Comparison of ENCODE assay signal across 9 mouse cellular contexts in the genomic region with DNA sequence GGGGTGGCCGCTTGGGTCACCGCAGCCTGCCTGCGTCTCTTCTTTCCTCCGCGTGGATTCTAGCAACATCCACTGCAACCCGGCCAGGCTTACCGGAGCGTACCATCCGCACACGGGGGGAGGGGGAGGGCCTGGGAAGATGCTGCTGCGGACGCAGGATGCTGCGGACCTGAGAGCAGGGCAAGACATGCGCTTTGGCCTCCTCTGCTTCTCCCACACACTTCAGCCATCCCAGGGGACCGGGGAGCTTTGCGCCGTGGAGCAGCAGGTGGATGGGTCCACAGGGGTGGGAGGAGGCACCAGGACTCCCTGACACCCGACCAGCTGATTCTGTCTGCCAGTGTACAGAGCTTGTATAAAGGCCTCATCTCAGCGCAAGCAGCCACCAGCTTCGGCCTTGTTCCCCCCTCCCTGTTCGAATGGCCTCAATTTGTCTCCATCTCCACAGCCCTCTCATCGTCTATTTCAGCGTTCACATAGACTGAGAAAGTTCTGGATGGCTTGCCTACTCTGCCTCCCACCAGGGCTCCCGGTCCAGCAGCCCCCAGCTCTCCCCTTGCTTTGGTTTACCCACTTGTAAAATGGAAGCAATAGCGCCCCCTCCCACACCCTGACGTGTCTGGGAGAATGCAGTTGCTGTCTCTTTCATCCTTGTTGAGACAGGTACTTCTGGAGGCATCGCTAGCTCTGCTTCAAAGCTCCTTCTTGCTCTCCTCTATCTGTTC. TPM values are rescaled to one million over a fixed set of nuclear protein-coding genes. Genes with fewer than 3 reads are reported as not detected.
DNase-seq lines count a peak whose midpoint lies in the region; ATAC-seq and TF ChIP-seq lines count a peak whose summit lies in the region.
"Had no signal": no experiment of that assay in that cellular context is flagged by ENCODE, and none has a peak within 500 bp of the region (broad histone marks: within the 10 kb centered on the region; RNA-seq: fewer than 3 reads in every experiment).

A gene (minus strand): TSS at position 537 of the 725 bp plus-strand sequence.

- 18% methylated on average over 26 of the region's 27 CpGs for WGBS in lung, embryonic 15.5 days
- WGBS in embryonic facial prominence, embryonic 11.5 days: 15% methylated on average over 27 of the region's 27 CpGs
- 10% methylated on average over 22 of the region's 27 CpGs for WGBS in hindbrain, postnatal 0 days
- 9% methylated on average over 26 of the region's 27 CpGs for WGBS in midbrain, embryonic 13.5 days

- no peak within 1 kb of the TSS for H3K4me2 ChIP-seq in lung, embryonic 15.5 days
- H3K4me2 ChIP-seq in embryonic facial prominence, embryonic 11.5 days (ENCODE audit: low read depth, low read length): peak within 1 kb of the TSS; percentile 23; the same call in 1 of the 2 replicates
- H3K4me2 ChIP-seq in hindbrain, postnatal 0 days (ENCODE audit: low read depth, low read length): peak within 1 kb of the TSS; percentile 52
- peak within 1 kb of the TSS; percentile 63 for H3K4me2 ChIP-seq in midbrain, embryonic 13.5 days (replicated peaks)
- H3K4me2 ChIP-seq: heart, embryonic 13.5 days had no signal

- no peak for DNase-seq in lung, adult 18-20 months
- peak; percentile 46 for DNase-seq in embryonic facial prominence, embryonic 11.5 days (ENCODE audit: low spot score)
- peak; percentile 82 for DNase-seq in hindbrain, postnatal 0 days (ENCODE audit: low spot score)
- DNase-seq in spleen, postnatal 36 days (ENCODE audit: low spot score in 2 of 2): no peak
- DNase-seq in thymus, postnatal 10 days (ENCODE audit: low spot score in 2 of 2): no peak
- DNase-seq in kidney, postnatal 14 days: no peak

- no peak for ATAC-seq in lung, embryonic 15.5 days (ENCODE audit: borderline replicate concordance, extremely low read depth, low FRiP score, low TSS enrichment)
- no peak for ATAC-seq in embryonic facial prominence, embryonic 11.5 days (replicated peaks; ENCODE audit: insufficient number of reproducible peaks, low FRiP score, low TSS enrichment, low read depth)
- ATAC-seq in hindbrain, postnatal 0 days: peak; percentile 83
- peak; percentile 82 for ATAC-seq in midbrain, embryonic 13.5 days

- H3K9me3 ChIP-seq in lung, embryonic 15.5 days: no peaks in the 10 kb centered on the region
- no peaks in the 10 kb centered on the region for H3K9me3 ChIP-seq in embryonic facial prominence, embryonic 11.5 days (replicated peaks; ENCODE audit: control insufficient read depth, low read length)
- H3K9me3 ChIP-seq in hindbrain, postnatal 0 days (ENCODE audit: low read length): no peaks in the 10 kb centered on the region
- H3K9me3 ChIP-seq in midbrain, embryonic 13.5 days: no peaks in the 10 kb centered on the region
- H3K9me3 ChIP-seq: heart, embryonic 13.5 days had no signal

- TF ChIP-seq CTCF in hindbrain, postnatal 0 days (IDR thresholded peaks at IDR 0.05; ENCODE audit: low read depth): peak; percentile 52

- H3K36me3 ChIP-seq in lung, embryonic 15.5 days: no peaks in the 10 kb centered on the region
- no peaks in the 10 kb centered on the region for H3K36me3 ChIP-seq in embryonic facial prominence, embryonic 11.5 days (replicated peaks; ENCODE audit: control insufficient read depth, insufficient read depth, low read depth, low read length)
- H3K36me3 ChIP-seq in hindbrain, postnatal 0 days (ENCODE audit: insufficient read depth, low read length): no peaks in the 10 kb centered on the region
- H3K36me3 ChIP-seq in midbrain, embryonic 13.5 days: no peaks in the 10 kb centered on the region
- H3K36me3 ChIP-seq: heart, embryonic 13.5 days had no signal

- peaks cover 29% of the 10 kb centered on the region; the same call in 1 of the 2 replicates for H3K27me3 ChIP-seq in lung, embryonic 15.5 days
- H3K27me3 ChIP-seq in embryonic facial prominence, embryonic 11.5 days (ENCODE audit: control insufficient read depth, insufficient read depth, low read length): peaks cover 8% of the 10 kb centered on the region; the same call in 1 of the 2 replicates
- no peaks in the 10 kb centered on the region for H3K27me3 ChIP-seq in hindbrain, postnatal 0 days (ENCODE audit: insufficient read depth, low read length)
- H3K27me3 ChIP-seq in midbrain, embryonic 13.5 days: peaks cover 15% of the 10 kb centered on the region; the same call in 1 of the 2 replicates

- H3K9ac ChIP-seq in lung, embryonic 15.5 days: no peak within 1 kb of the TSS
- peak within 1 kb of the TSS; percentile 43 for H3K9ac ChIP-seq in embryonic facial prominence, embryonic 11.5 days (replicated peaks; ENCODE audit: low read length)
- H3K9ac ChIP-seq in hindbrain, postnatal 0 days (replicated peaks; ENCODE audit: low read length): peak within 1 kb of the TSS; percentile 50
- H3K9ac ChIP-seq in midbrain, embryonic 13.5 days (replicated peaks): peak within 1 kb of the TSS; percentile 58
- H3K9ac ChIP-seq: heart, embryonic 13.5 days had no signal

- H3K4me3 ChIP-seq in lung, embryonic 15.5 days: no peak within 1 kb of the TSS
- H3K4me3 ChIP-seq in embryonic facial prominence, embryonic 11.5 days (ENCODE audit: low read depth, low read length): no peak within 1 kb of the TSS
- H3K4me3 ChIP-seq in hindbrain, postnatal 0 days (ENCODE audit: low read length): peak within 1 kb of the TSS; percentile 26
- H3K4me3 ChIP-seq in midbrain, embryonic 13.5 days (replicated peaks): peak within 1 kb of the TSS; percentile 36
- H3K4me3 ChIP-seq: heart, embryonic 13.5 days had no signal

- peaks cover 21% of the 10 kb centered on the region for H3K4me1 ChIP-seq in lung, embryonic 15.5 days
- no peaks in the 10 kb centered on the region for H3K4me1 ChIP-seq in embryonic facial prominence, embryonic 11.5 days (ENCODE audit: control insufficient read depth, insufficient read depth, low read length)
- 0 out of 2 replicates have a peak, but pooled peaks cover 12% of the 10 kb centered on the region for H3K4me1 ChIP-seq in hindbrain, postnatal 0 days (ENCODE audit: insufficient read depth, low read length)
- peaks cover 24% of the 10 kb centered on the region for H3K4me1 ChIP-seq in midbrain, embryonic 13.5 days (replicated peaks)
- H3K4me1 ChIP-seq: heart, embryonic 13.5 days had no signal

- H3K27ac ChIP-seq in lung, embryonic 15.5 days: peak within 1 kb of the TSS; percentile 56
- H3K27ac ChIP-seq in embryonic facial prominence, embryonic 11.5 days (replicated peaks; ENCODE audit: low read depth, low read length): no peak within 1 kb of the TSS
- H3K27ac ChIP-seq in hindbrain, postnatal 0 days: peak within 1 kb of the TSS; percentile 86
- peak within 1 kb of the TSS; percentile 54; the same call in 1 of the 2 replicates for H3K27ac ChIP-seq in midbrain, embryonic 13.5 days
- H3K27ac ChIP-seq: heart, embryonic 13.5 days had no signal

RNA-seq across cellular contexts. Expression of the gene that starts here (rescaled TPM):
- polyA plus RNA-seq in lung, embryonic 15.5 days (2015; fragmentation: Nextera tagmentation; extraction: Ambion mirVana): 1.1 and 1.4 TPM in 2 replicates
- 0.24 and 0.66 TPM in 2 replicates for polyA plus RNA-seq in embryonic facial prominence, embryonic 11.5 days (2014; fragmentation: Nextera tagmentation; extraction: Ambion mirVana)
- 30.5 and 33.4 TPM in 2 replicates for total RNA-seq in hindbrain, postnatal 0 days (2014; rRNA removed)
- 54.6 and 57.9 TPM in 2 replicates for polyA plus RNA-seq in hindbrain, postnatal 0 days (2015; fragmentation: Nextera tagmentation; extraction: Ambion mirVana)
- 9.5 and 12.1 TPM in 2 replicates for polyA plus RNA-seq in midbrain, embryonic 13.5 days (2015; fragmentation: Nextera tagmentation; extraction: Ambion mirVana)

Comparison
In these comparisons a context has a peak if more than half of its experiments do, and no peak if none do; other contexts are left out.
1. Peak in DNase-seq, H3K9ac ChIP-seq and H3K4me2 ChIP-seq in embryonic facial prominence, embryonic 11.5 days; RNA of the gene not detected or under 1 TPM.
2. ATAC-seq: peak in hindbrain, postnatal 0 days (single experiment) and midbrain, embryonic 13.5 days (single experiment); none in lung, embryonic 15.5 days (single experiment) and embryonic facial prominence, embryonic 11.5 days (single experiment).
3. H3K4me3 ChIP-seq: peak in hindbrain, postnatal 0 days (single experiment) and midbrain, embryonic 13.5 days (single experiment); none in lung, embryonic 15.5 days (single experiment) and embryonic facial prominence, embryonic 11.5 days (single experiment).